Mouse (Mus musculus): ENCODE results near the gene Amotl1.

The Amotl1 gene

DNA sequence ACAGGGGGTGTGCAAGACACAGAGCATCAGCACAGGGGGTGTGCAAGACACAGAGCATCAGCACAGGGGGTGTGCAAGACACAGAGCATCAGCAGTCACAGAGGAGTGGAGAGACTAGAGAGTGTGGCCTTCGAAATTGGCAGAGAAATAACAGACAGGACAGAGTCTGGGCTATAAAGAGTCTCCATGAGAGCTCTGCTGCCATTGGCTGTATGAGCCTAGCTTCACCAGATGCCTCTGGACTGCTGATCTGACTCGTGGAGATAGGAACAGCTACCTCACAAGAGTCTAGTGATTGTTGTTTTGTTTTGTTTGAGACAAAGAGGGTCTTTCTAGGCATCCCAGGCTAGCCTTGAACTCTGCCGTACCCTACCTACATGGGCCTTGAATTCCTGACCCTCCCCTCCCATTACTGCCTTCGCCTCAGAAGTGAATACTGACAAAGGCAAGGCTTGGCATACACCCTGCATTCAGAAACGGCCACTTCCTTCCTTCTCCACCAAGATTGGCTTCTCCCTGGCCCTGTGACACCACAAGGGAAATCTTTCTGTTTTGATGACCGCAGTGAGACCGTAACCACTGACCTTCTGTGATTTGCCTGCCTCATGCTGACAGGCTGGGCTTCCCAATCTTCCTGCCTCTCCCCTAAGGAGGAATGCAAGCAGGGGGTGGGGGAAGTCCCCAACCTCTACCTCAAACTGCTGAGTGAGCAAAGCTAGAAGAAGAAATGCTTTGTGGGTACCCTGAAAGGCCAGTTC, 3.4 kb downstream of the Amotl1 start:
- no peak for DNase-seq (ENCODE audit: low spot score)

DNA sequence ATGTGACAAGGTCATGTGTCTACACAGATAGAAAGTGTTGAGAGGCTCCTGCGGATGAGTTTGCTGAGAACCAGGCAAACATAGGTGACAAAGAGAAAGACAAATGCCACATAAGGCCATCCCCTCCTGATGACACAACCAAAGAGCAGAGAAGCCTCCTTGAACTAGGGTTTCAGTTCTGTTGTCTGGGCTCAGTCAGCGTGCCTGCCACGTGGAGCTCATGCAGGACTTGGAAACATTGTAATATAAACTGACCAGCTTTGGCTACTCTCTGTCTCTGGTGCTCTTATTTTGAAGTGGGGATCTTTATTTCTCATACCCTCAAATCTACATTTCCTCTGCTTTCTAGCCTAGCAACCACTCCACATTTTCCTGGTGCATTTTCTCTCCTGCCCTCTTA, 8.6 kb downstream of the Amotl1 start:
- no peak for DNase-seq (ENCODE audit: low spot score)

DNA sequence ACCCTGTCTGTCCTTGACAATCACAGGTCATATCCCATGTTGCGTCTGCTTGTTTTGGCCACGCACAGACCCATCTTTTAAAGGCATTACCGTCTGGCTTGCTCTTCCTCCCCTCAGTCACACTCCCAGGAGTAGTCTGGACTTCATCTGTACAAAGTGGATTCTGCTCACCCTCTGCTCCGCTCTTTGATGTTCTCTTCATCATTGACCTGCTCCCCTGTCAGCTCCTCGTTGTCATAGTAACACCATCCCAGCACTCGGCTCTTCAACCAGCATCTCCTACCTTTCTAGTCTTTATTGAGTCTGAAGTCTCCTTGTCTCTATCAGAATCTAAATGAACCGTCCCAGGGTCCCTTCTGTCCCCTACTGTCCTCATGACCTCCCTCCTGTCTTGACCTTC, 9.3 kb downstream of the Amotl1 start:
- no peak for DNase-seq (ENCODE audit: low spot score)

DNA sequence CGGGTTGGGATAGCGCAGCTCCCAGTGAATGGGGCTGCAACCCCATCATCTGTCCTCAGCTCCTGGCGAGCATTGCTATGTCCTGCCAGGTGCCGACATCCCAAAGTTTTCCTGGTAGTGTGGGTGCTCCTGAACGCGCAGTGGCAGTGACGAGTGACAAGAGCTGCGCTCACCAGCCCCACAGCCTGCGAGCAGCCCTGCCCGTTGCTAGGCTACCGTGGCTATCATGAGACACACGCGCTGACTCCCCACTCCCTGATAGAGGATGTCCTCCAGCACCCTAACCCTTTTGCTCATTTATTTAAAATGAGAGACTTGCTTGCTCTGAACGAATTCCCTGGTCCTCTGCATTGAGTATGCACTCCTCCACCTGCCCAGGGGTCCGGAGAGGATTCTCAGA, 10.7 kb downstream of the Amotl1 start:
- DNase-seq (ENCODE audit: low spot score): no peak

DNA sequence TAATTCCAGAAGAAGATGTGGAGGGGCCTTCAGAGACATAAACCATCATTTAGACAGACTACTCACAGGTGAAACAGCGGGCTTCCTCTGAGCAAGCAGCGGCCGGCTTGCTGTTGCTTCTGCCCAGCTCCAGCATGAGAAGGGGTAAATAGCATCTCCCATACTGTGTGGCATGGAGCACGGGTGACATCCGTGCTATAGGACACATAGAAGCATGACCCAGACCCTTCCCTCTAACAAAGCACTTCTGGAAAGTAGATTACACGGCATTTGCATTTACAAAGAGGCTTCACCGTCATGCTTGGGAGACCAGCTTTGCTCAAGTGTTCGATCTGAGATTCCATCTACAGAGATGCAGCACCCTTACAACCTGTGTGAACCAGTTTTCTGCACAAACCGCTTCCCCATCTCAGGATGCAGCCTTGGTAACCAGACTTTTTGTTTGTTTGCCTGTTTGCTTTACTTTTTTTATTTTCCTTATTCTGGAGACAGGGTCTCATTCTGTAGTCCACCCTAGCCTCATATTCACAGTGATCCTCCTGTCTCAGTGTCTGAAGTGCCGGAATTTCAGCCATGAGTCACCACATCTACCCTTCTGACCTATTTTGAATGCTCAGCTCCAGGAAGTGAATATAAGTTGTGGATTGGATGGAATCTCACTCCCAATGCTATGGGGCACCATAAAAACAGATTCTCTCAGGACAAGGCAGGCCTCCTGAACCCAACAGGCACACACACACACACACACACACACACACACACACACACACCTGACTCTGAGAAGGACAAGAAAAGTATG, 12.3 kb downstream of the Amotl1 start:
- DNase-seq (ENCODE audit: low spot score): no peak

DNA sequence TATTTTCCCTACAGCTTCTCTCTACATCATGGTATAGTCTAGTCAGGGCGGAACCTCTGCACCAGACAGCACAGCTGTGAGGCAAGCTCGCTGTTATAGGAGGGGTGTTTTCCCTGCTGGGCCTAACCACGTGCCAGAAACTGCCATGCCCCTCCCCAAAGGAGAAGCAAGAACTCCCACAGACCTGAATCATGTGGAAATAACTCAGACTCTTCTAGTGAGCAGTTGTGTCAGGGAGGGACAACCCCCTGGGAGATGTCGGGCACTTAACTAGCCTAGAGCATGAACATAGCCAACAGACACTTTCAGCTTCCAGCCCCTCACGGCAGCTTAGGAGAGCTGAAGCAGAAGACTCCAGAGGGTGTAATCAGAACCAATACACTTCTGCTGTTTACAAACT, 13.1 kb downstream of the Amotl1 start:
- no peak for DNase-seq (ENCODE audit: low spot score)

DNA sequence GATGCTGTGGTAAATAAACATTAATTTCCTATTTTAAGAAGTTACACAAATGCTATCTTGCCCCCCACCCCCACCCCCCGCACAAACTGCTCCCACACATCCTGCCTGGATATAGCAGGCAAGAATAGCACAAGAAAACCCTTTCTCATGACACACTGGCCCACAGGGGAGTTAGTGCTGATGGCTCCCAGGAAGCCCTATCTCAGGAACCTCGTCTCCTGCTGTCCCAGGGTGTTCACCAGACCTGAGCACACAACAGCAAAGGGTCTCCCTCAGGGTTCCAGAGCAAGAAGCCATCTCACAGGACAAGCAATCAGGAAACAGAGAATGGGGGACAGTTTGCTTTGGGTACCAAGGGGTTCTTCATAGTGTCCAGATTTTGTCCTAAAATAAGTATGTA, 17.3 kb downstream of the Amotl1 start:
- DNase-seq (ENCODE audit: low spot score): no peak

DNA sequence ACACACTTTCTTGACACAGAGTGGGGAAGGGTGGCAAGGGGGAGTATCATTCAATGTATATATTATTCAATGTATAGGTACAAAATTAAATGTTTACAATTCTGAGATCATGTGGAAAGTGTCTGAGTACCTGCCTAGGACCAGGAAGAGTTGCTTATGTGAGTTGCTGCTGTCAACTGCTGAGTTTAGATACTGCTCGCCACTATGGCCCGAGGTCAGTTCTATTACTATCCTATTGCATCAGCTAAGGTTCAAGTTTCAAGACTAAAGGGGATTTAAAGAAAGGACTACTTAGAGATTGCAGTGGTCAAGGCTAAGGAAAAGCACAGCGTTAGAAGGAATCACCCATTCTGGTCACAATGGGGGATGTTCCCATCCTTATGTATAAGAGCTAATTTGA, 18.9 kb downstream of the Amotl1 start:
- no peak for DNase-seq (ENCODE audit: low spot score)

DNA sequence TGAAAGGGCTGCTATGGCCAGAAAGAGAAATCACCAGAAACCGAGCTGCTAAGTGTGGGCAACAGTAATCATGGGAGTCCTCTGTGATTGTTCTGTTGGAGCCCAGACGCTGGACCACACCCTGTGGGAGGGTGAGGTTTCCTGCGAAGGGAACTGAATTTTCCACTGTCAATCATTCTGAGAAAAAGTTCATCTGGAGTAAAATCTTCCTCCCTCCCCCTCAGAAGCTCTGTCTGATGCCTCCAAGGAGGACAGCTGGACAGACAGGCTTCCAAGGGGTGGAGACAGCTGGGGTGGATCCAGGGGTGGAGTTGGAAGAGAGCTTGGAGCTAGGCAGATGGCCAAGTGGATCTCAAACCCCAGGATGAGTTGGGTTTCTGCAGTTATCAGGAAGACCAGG, 19.8 kb downstream of the Amotl1 start:
- DNase-seq (ENCODE audit: low spot score): no peak

DNA sequence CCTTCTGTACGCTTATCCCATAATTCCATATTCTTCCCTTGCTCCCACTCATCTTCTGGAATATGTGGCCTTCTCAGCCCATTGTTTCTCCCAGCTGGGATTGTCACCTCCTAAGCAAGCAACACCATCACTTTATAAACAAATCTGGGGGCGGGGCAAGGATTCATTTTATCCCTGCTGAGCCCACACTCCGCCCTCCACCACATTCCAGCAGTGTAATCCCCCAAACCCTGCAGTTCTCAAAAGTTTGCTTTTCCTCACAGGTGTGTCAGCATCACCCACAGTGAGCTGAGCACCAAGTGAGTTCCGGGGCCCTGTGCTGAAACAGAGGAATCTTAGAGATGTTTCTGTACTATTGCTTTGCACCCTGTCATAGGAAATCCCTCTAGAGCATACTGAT, 20.9 kb downstream of the Amotl1 start:
- DNase-seq (ENCODE audit: low spot score): no peak

DNA sequence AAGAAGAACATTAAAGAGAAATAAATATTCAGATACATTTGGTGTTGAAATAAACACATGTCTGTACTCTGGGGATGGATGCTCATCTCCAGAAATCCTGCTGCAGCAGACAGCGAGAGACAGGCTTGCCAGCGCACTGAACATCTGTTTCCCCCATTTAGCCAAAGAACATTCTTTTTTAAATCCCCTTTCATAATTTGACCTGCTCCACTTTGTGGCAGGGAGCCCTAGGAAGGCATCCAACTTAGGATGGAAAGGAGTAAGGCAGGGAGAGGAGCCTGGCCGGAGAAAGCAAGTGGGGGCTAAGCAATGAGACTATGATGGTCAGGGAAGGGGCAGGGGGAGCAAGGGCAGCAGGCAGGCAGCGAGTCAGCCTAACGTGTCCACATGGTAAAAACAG, 21.6 kb downstream of the Amotl1 start:
- DNase-seq (ENCODE audit: low spot score): no peak

DNA sequence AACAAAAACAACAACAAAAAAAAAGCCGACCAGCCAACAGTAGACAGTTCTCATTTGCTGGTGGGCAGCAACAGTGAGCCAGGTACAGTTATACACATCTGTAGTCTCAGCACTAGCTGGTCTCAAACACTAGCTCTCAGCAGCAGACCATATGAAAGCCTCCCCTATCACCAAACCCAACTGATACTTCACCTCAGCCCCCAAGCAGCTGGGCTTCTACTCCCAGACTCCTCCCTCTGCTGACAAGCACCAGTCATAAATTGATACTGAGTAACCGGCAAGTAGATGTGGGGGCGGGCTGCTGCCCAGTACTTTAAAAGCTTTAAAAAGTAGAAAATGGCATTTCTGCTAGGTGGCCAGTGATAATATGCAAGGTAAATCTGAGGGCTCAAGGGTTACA, 22.0 kb downstream of the Amotl1 start:
- no peak for DNase-seq (ENCODE audit: low spot score)

DNA sequence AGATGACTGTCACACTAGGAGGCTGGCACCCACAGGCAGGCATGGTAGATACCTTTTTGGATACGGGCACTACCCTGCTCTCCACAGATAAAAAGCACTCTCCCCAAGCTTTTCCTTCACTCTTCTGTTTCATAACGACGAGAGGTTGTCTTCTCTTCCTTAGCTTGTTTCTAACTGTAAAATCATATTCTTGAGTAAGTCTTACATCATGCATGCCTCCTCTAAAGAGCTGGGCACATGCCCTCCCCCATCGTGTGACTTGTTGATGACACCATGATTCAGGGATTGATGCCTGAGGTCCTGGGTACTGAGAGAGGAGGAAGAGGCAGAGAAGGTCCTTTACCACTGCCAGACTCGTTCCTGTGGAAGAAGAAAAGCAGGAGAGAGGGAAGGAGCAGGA, 24.7 kb downstream of the Amotl1 start:
- no peak for DNase-seq (ENCODE audit: low spot score)

DNA sequence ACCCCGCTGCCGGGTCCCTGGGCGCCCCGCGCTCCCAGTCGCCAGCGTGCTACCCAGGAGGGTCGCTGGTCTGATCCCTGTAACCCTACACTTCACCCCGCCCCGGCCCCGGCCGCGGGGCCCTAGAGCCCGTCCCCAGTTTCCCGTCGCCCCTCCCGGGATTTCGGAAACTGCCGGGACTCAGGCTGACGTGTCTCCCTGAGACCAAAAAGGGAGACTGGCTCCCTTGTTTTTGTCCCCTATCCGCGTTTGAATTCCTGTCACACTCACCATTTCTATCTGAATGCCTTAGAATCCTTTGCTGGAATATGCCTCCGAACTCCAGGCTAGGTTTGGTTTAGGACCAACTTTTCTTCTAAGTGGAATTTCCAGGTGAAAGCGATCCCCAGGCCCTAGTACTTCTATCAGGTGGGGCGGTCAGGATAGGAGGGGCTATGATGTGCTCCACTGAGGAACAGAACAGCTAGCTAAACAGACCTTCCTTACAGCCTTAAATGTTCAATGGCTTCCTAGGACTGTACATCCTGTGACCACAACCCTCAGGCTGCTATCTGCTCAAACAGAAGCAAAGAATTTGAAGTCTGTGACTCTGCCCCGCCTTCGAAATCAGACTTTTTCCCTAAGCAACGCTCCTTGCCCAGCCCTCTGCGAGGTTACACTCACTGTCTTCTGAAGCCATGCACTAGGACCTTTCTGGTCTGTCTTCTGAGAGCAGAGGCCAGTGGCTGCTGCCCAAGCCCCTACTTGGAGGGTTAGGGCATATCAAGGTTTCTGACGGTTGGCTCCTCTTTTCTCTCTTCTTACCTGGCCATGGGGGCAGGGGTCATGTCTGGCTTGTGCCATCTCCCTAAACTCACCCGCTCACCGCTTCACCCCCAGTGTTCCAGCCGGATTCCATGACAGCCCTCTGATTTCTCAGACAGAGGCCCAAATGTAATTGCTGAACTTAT, 29.6 kb downstream of the Amotl1 start:
- DNase-seq (ENCODE audit: low spot score): no peak

DNA sequence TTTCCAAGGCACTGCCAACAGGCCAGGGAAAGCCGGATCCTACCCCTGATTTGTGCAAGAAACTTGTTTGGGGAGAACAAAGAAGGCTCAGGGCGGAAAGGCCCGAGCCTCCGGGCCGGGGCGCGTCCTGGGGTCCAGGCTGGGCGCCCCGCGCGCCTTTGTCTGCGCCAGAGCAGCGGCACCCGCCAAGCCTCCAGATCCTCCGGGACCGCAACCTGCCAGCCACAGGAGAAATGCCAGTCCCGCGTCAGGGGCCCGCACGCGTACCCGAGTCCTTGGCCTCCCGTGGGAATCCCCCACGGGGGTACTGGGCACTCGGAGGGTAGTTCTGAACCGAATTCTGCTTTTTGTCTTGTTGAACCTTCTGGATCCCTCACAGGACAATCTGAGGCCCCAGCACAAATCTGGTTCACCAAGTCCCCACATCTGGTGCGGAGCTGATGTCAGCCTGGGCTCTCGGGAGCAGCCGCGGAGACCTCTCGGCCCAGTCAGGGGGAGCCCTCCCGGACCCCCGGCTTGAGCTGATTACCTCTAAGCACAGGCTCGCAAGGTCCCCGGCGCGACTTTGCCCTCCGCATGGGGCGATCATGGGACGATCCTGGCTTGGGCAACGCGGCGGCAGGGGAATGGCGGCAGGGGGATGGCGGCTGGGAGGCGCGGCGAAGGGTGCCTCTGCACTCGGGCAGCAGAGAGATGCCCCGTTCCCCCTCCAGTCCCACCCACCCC, 30.5 kb downstream of the Amotl1 start:
- DNase-seq (ENCODE audit: low spot score): no peak

DNA sequence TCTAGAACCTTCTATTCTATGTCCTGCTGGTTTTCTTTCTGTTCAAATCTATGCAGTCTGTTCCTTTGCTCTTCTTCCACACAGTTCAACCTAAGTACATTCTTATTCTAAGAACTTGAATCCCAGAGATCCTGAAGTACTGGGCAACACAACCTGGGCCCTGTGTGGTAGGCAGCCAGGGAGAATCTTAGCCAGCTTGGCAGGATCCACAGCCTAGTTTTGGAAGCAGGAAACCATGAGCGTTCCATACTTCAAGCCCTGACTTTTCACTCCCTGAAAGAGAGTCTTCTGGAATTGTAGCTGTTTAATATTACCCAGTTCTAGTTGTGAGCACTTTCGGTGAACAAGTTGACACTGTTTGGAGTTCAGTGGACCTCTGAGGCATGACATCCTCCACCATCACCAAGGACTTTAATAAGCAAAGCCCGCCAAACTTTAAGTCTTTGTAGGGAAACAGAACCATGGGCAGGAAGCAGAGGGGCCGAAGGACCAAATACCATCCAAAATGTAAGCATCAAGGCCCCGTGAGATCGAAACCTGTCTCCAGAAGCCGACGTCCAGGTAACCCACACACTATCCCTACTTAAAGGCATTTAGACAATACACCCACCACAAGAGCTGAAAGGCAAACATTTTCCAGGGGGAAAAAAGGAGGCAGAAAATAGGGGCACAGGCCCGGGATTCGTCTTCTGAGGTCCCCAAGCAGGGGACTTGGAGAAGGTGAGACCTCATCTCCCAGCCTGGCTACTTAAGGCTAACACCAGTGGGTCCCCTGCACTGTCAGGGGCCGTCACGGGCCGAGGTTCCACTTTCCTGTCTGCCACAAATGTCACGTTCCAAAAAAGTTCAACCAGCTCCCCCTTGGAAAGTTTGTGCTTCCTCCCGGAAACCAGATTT, 31.3 kb downstream of the Amotl1 start:
- DNase-seq (ENCODE audit: low spot score): no peak

DNA sequence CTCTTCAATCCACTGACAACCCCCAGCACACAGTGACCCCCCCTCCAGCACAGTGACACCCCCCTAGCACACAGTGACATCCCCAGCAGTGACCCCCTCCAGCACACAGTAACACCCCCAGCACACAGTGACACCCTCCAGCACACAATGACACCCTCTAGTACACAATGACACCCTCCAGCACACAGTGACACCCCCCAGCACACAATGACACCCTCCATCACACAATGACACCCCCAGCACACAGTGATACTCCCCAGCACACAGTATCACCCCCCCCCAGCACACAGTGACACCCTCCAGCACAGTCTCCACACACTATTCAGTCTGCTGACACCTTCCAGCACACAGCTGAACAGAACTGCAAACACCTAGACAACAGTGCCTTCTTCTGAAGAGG, 32.3 kb downstream of the Amotl1 start:
- DNase-seq (ENCODE audit: low spot score): no peak

DNA sequence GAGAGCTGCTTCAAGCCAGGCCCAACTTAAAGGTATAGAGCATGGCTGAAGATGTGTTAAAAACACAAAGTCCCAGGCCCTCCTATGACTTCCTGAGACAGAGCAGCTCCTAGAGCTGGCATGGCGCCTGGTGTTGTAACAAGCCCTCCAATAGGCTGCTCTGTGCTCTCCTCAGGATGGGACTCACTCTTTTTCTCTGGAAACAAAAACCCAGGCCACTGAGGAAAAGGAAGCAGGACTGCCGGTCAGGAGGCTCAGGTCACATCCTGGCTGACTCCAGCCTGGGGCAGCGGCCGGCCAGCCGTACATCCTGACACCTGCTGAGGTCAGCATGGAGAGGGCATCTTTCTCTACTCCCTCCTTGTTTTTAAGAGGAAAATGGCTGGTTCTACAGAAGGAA, 36.3 kb downstream of the Amotl1 start:
- no peak for DNase-seq (ENCODE audit: low spot score)

DNA sequence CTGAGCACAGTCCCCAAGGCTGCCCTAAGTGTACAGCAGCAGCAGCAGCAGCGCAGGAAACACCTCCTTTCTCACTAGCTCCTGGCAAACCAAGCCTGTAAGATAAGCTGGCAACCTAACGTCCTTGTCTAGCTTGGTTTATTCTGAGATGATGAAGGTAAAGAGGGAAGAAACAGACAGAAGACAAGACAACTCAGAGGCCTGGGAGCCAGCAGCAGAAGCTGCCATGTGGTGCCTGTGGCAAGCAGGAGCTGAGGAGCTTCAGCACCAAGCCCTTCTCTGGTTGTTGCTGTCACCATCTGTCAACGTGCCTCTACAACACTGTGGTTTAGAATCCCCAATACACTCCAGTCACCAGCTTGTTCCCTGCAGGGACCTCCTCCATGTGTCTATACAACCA, 37.4 kb downstream of the Amotl1 start:
- no peak for DNase-seq (ENCODE audit: low spot score)

DNA sequence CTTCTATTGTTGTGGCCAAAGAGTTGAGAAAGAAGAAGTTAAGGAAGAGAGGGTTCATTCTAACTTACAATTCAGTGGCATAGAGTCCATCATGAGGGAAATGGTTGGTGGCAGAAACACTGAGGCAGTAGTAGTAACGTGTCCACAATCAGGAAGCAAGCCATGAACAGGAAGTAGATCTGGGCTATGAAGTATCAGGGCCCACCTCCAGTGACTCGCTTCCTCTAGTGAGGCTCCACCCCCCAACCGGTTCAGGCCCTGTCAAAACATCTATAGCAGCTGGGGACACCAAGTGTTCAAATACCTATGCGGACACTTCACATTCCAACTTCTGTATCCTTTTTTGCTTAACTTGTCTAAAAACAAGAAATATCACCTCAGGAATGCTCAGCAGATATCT, 38.9 kb downstream of the Amotl1 start:
- no peak for DNase-seq (ENCODE audit: low spot score)

DNA sequence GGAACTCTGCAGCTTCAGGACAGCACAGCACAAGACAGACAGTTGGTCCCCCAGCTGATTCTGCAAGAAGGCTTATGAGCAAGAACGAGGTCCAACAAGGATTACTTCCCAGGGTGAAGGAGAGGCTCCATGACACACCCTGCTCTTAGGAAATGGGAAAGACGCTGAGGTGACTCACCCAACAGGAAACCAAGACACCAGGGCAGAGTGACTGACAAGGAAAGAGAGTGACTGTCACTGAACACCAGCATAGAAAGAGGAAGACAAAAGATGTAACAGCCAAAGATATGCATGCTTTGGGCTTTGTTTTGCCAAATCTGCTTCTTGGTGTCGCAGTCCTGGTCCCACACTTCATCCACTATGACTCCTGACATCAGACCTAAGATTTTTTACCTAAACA, 40.5 kb downstream of the Amotl1 start:
- DNase-seq (ENCODE audit: low spot score): no peak

Measured in c-Kit-positive CD71-positive TER-119-positive erythroid progenitor cells, embryonic 14.5 days (primary cell).